In the genomic region with DNA sequence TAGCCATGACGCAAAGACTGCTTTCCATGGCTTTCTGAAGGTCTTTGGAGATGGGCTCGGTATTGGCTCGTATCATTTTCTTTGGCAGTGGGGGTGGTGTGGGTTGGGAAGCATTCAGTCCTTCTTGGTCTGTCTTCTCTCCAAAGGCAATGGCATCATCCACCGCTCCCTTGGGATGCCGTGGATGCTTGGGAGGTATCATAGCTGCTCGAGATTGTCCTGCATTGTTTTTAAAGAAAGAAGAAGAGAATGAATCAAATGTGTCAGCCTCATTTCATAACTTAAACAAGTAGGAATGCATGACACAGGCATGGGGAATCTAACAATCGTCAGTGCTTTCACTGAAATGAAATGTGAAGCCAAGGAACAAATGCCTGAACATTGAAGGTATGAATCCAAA, we compare ENCODE assay signal across 19 mouse cellular contexts.
A peak's percentile ranks its signal among the peaks of the same experiment; 100 is the strongest.
DNase-seq lines count a peak whose midpoint lies in the region; TF ChIP-seq lines count a peak whose summit lies in the region.
"Had no signal": no experiment of that assay in that cellular context is flagged by ENCODE, and none has a peak within 500 bp of the region (broad histone marks: within the 10 kb centered on the region; RNA-seq: fewer than 3 reads in every experiment).

No protein-coding gene starts in this region.

- no peaks in the 10 kb centered on the region for H3K27me3 ChIP-seq in cerebellum, adult 2 months (ENCODE audit: control insufficient read depth, insufficient read depth, low read length)
- H3K27me3 ChIP-seq: embryonic facial prominence, embryonic 15.5 days; forebrain, embryonic 15.5 days had no signal

- no peak for TF ChIP-seq POLR2A in embryonic fibroblast, embryonic 13.5 days (IDR thresholded peaks at IDR 0.05; ENCODE audit: low read depth, low read length)
- no peak for TF ChIP-seq POLR2A in cerebellum, adult 2 months (IDR thresholded peaks at IDR 0.05; ENCODE audit: borderline replicate concordance, insufficient read depth, low read length)

- H3K27ac ChIP-seq in embryonic fibroblast, embryonic 13.5 days (ENCODE audit: insufficient read depth, low read length), result peak overlapping the region; percentile 84
- no peak overlapping the region for H3K27ac ChIP-seq in cerebellum, adult 2 months (ENCODE audit: insufficient read depth, low read length)
- H3K27ac ChIP-seq: embryonic facial prominence, embryonic 13.5 days; embryonic facial prominence, embryonic 15.5 days; forebrain, embryonic 13.5 days; forebrain, embryonic 15.5 days had no signal

- H3K4me1 ChIP-seq in embryonic fibroblast, embryonic 13.5 days (ENCODE audit: control insufficient read depth, insufficient read depth, low read length), result peaks cover 14% of the 10 kb centered on the region
- peaks cover 2% of the 10 kb centered on the region; the same call in 1 of the 2 replicates for H3K4me1 ChIP-seq in cerebellum, adult 2 months (ENCODE audit: control insufficient read depth, insufficient read depth, low read length)
- H3K4me1 ChIP-seq: embryonic facial prominence, embryonic 13.5 days; embryonic facial prominence, embryonic 15.5 days; forebrain, embryonic 13.5 days; forebrain, embryonic 15.5 days had no signal

- TF ChIP-seq CTCF in embryonic fibroblast, embryonic 13.5 days (IDR thresholded peaks at IDR 0.05; ENCODE audit: borderline replicate concordance, insufficient read depth, low read length), result no peak
- no peak for TF ChIP-seq CTCF in cerebellum, adult 2 months (IDR thresholded peaks at IDR 0.05; ENCODE audit: borderline replicate concordance, insufficient read depth, low read depth, low read length)

- peak; percentile 69 for DNase-seq in 3T3-L1 (ENCODE audit: low read depth, low spot score)
- DNase-seq in Muller cell, postnatal 12 days (ENCODE audit: inconsistent ontology term), result peak; percentile 94
- DNase-seq in gastrocnemius, adult 18-20 months (ENCODE audit: low spot score), result no peak
- no peak for DNase-seq in cerebellum, adult 2 months
- DNase-seq: adrenal gland, adult 2 months; adrenal gland, postnatal 10 days; adrenal gland, postnatal 25 days; cerebellum, adult 11 months; cerebellum, adult 18-20 months; cerebellum, adult 9-10 months; cerebellum, postnatal 14 days; cerebellum, postnatal 36 days; embryo, embryonic 11 days; forebrain, postnatal 0 days had no signal

- 87% methylated on average over 7 of the region's 7 CpGs for WGBS in cerebellum, adult 2 months

- no peak overlapping the region for H3K4me3 ChIP-seq in embryonic fibroblast, embryonic 13.5 days (ENCODE audit: insufficient read depth, low read length)
- no peak overlapping the region for H3K4me3 ChIP-seq in cerebellum, adult 2 months (replicated peaks; ENCODE audit: insufficient read depth, low read depth, low read length)
- H3K4me3 ChIP-seq: embryonic facial prominence, embryonic 13.5 days; embryonic facial prominence, embryonic 15.5 days; forebrain, embryonic 13.5 days; forebrain, embryonic 15.5 days had no signal

Comparison
In these comparisons a context has a peak if more than half of its experiments do, and no peak if none do; other contexts are left out.
1. DNase-seq: peak in 3T3-L1 (single experiment) and Muller cell, postnatal 12 days (single experiment); none in gastrocnemius, adult 18-20 months (single experiment) and cerebellum, adult 2 months (0 of 2).